Mouse (Mus musculus) MEL (cell line): ENCODE results near the gene Mapkap1.

Source experiments
- CTCF ChIP-seq, 3 experiments: IDR thresholded peaks in 2 of 3; conservative IDR thresholded peaks in 1 of 3; 2 replicates each; pipeline ENCODE4 v1.5.1; 2011 to 2012; ENCODE audit warnings: low read length in 3 of 3, low read depth in 2 of 3, mild to moderate bottlenecking in 2 of 3, improper control_type of control experiment in 1 of 3, inconsistent platforms in 1 of 3, mixed read lengths in 1 of 3, moderate library complexity in 1 of 3; ENCODE audit not compliant: control insufficient read depth in 1 of 3, insufficient read depth in 1 of 3, poor library complexity in 1 of 3, severe bottlenecking in 1 of 3
- EP300 ChIP-seq, 2 experiments: IDR thresholded peaks; 2 replicates each; pipeline ENCODE4 v1.6.1; 2011; ENCODE audit warnings: improper control_type of control experiment in 2 of 2, low read length in 2 of 2, low read depth in 1 of 2, mild to moderate bottlenecking in 1 of 2
- GATA1 ChIP-seq: IDR thresholded peaks from 2 replicates; pipeline ENCODE4 v1.6.1; 2011; ENCODE audit warnings: low read depth, low read length, improper control_type of control experiment
- HCFC1 ChIP-seq: IDR thresholded peaks from 2 replicates; pipeline ENCODE4 v1.6.1; 2012; ENCODE audit warnings: low read depth, mild to moderate bottlenecking, inconsistent platforms, low read length, improper control_type of control experiment, moderate library complexity
- POLR2A ChIP-seq, 2 experiments: IDR thresholded peaks; 2 replicates each; pipeline ENCODE4 v1.6.1; 2011 to 2012; ENCODE audit warnings: low read length in 2 of 2, mild to moderate bottlenecking in 2 of 2, control low read depth in 1 of 2, improper control_type of control experiment in 1 of 2, low read depth in 1 of 2, moderate library complexity in 1 of 2; ENCODE audit not compliant: control insufficient read depth in 1 of 2, insufficient read depth in 1 of 2, poor library complexity in 1 of 2
- POLR2AphosphoS5 ChIP-seq: IDR thresholded peaks from 2 replicates; pipeline ENCODE4 v1.6.1; 2012; ENCODE audit warnings: low read depth, borderline replicate concordance, mild to moderate bottlenecking, inconsistent platforms, low read length, moderate library complexity, mixed read lengths
- SIN3A ChIP-seq: IDR thresholded peaks from 2 replicates; pipeline ENCODE4 v1.6.1; 2012; ENCODE audit warnings: low read length, improper control_type of control experiment, inconsistent platforms
- TCF12 ChIP-seq: IDR thresholded peaks from 2 replicates; pipeline ENCODE4 v1.6.1; 2014; ENCODE audit warnings: low read depth, mild to moderate bottlenecking, inconsistent platforms, low read length, improper control_type of control experiment, moderate library complexity
- USF1 ChIP-seq: IDR thresholded peaks from 2 replicates; pipeline ENCODE4 v1.6.1; 2014; ENCODE audit warnings: low read depth, mild to moderate bottlenecking, inconsistent platforms, low read length, improper control_type of control experiment, moderate library complexity

- no peak for TF ChIP-seq GATA1
- TF ChIP-seq CTCF (IDR thresholded peaks at IDR 0.05 in 2 of 3, conservative IDR thresholded peaks at IDR 0.05 in 1 of 3; ENCODE audit: control insufficient read depth in 1 of 3, insufficient read depth in 1 of 3, low read depth in 2 of 3, low read length in 3 of 3, poor library complexity in 1 of 3, severe bottlenecking in 1 of 3) = no peak
- TF ChIP-seq TCF12 = no peak
- no peak for TF ChIP-seq POLR2A (IDR thresholded peaks at IDR 0.05; ENCODE audit: control insufficient read depth in 1 of 2, insufficient read depth in 1 of 2, low read depth in 1 of 2, low read length in 2 of 2, poor library complexity in 1 of 2)
- no peak for TF ChIP-seq POLR2AphosphoS5
- TF ChIP-seq USF1 = no peak
- TF ChIP-seq EP300 (IDR thresholded peaks at IDR 0.05; ENCODE audit: low read depth in 1 of 2, low read length in 2 of 2) = no peak
- TF ChIP-seq SIN3A = no peak
- no peak for TF ChIP-seq HCFC1
Observed at GRCm38 (mm10) chr2:34537356-34537755, 130.8 kb downstream of the Mapkap1 start.
